13 mouse cellular contexts compared by ENCODE assay signal in the genomic region with DNA sequence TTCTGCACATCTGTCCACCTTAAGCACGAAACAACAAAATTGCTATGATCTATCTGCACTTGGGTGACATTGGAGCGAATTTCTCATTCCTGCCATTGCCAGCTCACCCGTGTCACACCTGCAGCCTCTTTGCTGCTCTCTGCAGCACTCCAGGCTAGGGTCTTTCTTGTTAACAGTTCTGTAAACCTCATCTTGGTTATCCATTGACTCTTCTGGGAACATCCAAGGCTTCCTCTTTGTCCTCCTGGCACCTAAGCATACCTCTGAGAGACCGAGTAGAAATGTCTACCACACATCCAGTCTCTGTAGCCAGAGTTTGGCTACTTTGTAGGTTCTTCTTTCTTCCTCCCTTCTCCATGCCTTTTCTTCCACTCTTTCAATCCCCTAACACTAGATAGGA. TPM values are rescaled to one million over a fixed set of nuclear protein-coding genes. Genes with fewer than 3 reads are reported as not detected.
DNase-seq lines count a peak whose midpoint lies in the region; ATAC-seq and TF ChIP-seq lines count a peak whose summit lies in the region.
"Had no signal": no experiment of that assay in that cellular context is flagged by ENCODE, and none has a peak within 500 bp of the region (broad histone marks: within the 10 kb centered on the region; RNA-seq: fewer than 3 reads in every experiment).

No protein-coding gene starts in this region.

- H3K9ac ChIP-seq in heart, embryonic 16.5 days (ENCODE audit: low read length) = no peak overlapping the region
- no peak overlapping the region for H3K9ac ChIP-seq in heart, adult 2 months (ENCODE audit: low read depth, low read length)
- no peak overlapping the region for H3K9ac ChIP-seq in kidney, postnatal 0 days (ENCODE audit: low read depth, low read length)
- H3K9ac ChIP-seq in stomach, postnatal 0 days (ENCODE audit: low read length) = no peak overlapping the region
- H3K9ac ChIP-seq: limb, embryonic 13.5 days had no signal

- H3K4me3 ChIP-seq in heart, embryonic 16.5 days (ENCODE audit: low read length) = no peak overlapping the region
- H3K4me3 ChIP-seq in heart, adult 2 months = no peak overlapping the region
- peak overlapping the region; percentile 89 for H3K4me3 ChIP-seq in megakaryocyte, embryonic 14.5 days (replicated peaks)
- H3K4me3 ChIP-seq in kidney, postnatal 0 days (replicated peaks; ENCODE audit: low read depth, low read length) = no peak overlapping the region
- H3K4me3 ChIP-seq in stomach, postnatal 0 days (ENCODE audit: low read depth, low read length) = no peak overlapping the region
- H3K4me3 ChIP-seq: limb, embryonic 13.5 days had no signal

- TF ChIP-seq POLR2A in heart, adult 2 months (IDR thresholded peaks at IDR 0.05; ENCODE audit: insufficient read depth, low read depth, low read length) = no peak

- H3K27me3 ChIP-seq in heart, embryonic 16.5 days (ENCODE audit: control insufficient read depth, insufficient read depth, low read length) = no peaks in the 10 kb centered on the region
- no peaks in the 10 kb centered on the region for H3K27me3 ChIP-seq in heart, adult 2 months (ENCODE audit: control insufficient read depth, insufficient read depth, low read length)
- H3K27me3 ChIP-seq in megakaryocyte, embryonic 14.5 days (replicated peaks) = no peaks in the 10 kb centered on the region
- H3K27me3 ChIP-seq in kidney, postnatal 0 days (ENCODE audit: insufficient read depth, low read length) = no peaks in the 10 kb centered on the region
- H3K27me3 ChIP-seq in stomach, postnatal 0 days (ENCODE audit: control insufficient read depth, insufficient read depth, low read length) = no peaks in the 10 kb centered on the region
- H3K27me3 ChIP-seq: limb, embryonic 13.5 days had no signal

- 78% methylated on average over 4 of the region's 4 CpGs for WGBS in heart, embryonic 16.5 days
- 92% methylated on average over 4 of the region's 4 CpGs for WGBS in heart, adult 2 months
- WGBS in kidney, postnatal 0 days = 65% methylated on average over 4 of the region's 4 CpGs
- WGBS in stomach, postnatal 0 days = 74% methylated on average over 4 of the region's 4 CpGs

- no peaks in the 10 kb centered on the region for H3K9me3 ChIP-seq in heart, embryonic 16.5 days (replicated peaks; ENCODE audit: control insufficient read depth, low read length)
- no peaks in the 10 kb centered on the region for H3K9me3 ChIP-seq in megakaryocyte, embryonic 14.5 days
- no peaks in the 10 kb centered on the region for H3K9me3 ChIP-seq in kidney, postnatal 0 days (replicated peaks; ENCODE audit: low read length)
- no peaks in the 10 kb centered on the region for H3K9me3 ChIP-seq in stomach, postnatal 0 days (ENCODE audit: control insufficient read depth, low read length)
- H3K9me3 ChIP-seq: limb, embryonic 13.5 days had no signal

- no peak for DNase-seq in heart, adult 2 months
- no peak for DNase-seq in kidney, postnatal 0 days (ENCODE audit: low spot score)
- no peak for DNase-seq in stomach, postnatal 0 days (ENCODE audit: low spot score)
- DNase-seq in cerebellum, adult 9-11 months = no peak
- DNase-seq: cerebellum, postnatal 10 days; midbrain, embryonic 14.5 days; right cerebral cortex, postnatal 25 days had no signal

- no peaks in the 10 kb centered on the region for H3K36me3 ChIP-seq in heart, embryonic 16.5 days (ENCODE audit: control insufficient read depth, insufficient read depth)
- H3K36me3 ChIP-seq in heart, adult 2 months (ENCODE audit: control insufficient read depth, insufficient read depth, low read length) = peaks cover 4% of the 10 kb centered on the region
- H3K36me3 ChIP-seq in megakaryocyte, embryonic 14.5 days (replicated peaks; ENCODE audit: low read length) = peaks cover 41% of the 10 kb centered on the region
- H3K36me3 ChIP-seq in kidney, postnatal 0 days (ENCODE audit: insufficient read depth, low read length) = no peaks in the 10 kb centered on the region
- H3K36me3 ChIP-seq in stomach, postnatal 0 days (ENCODE audit: control insufficient read depth, insufficient read depth, low read length) = no peaks in the 10 kb centered on the region; the same call in 1 of the 2 replicates

- no peak for TF ChIP-seq CTCF in heart, adult 2 months (IDR thresholded peaks at IDR 0.05)
- no peak for TF ChIP-seq CTCF in kidney, postnatal 0 days (IDR thresholded peaks at IDR 0.05; ENCODE audit: low read depth)
- no peak for TF ChIP-seq CTCF in stomach, postnatal 0 days (IDR thresholded peaks at IDR 0.05; ENCODE audit: low read depth)

- no peak for TF ChIP-seq EP300 in heart, adult 2 months (IDR thresholded peaks at IDR 0.05; ENCODE audit: insufficient read depth, low read depth, low read length)
- no peak for TF ChIP-seq EP300 in stomach, postnatal 0 days (optimal IDR thresholded peaks at IDR 0.05)

- peaks cover 2% of the 10 kb centered on the region; the same call in 1 of the 2 replicates for H3K79me2 ChIP-seq in heart, adult 2 months (replicated peaks; ENCODE audit: control insufficient read depth, insufficient read depth, low read length)

- no peak overlapping the region for H3K4me2 ChIP-seq in heart, embryonic 16.5 days (ENCODE audit: low read depth, low read length)
- H3K4me2 ChIP-seq in kidney, postnatal 0 days (ENCODE audit: low read length) = no peak overlapping the region
- H3K4me2 ChIP-seq in stomach, postnatal 0 days (replicated peaks; ENCODE audit: low read depth) = no peak overlapping the region
- H3K4me2 ChIP-seq: limb, embryonic 13.5 days had no signal

- peaks cover 33% of the 10 kb centered on the region for H3K4me1 ChIP-seq in heart, embryonic 16.5 days (ENCODE audit: control insufficient read depth, insufficient read depth, low read length)
- peaks cover 17% of the 10 kb centered on the region for H3K4me1 ChIP-seq in heart, adult 2 months (ENCODE audit: control insufficient read depth, insufficient read depth, low read length)
- H3K4me1 ChIP-seq in megakaryocyte, embryonic 14.5 days = peaks cover 92% of the 10 kb centered on the region
- peaks cover 32% of the 10 kb centered on the region for H3K4me1 ChIP-seq in kidney, postnatal 0 days (replicated peaks; ENCODE audit: insufficient read depth, low read length)
- peaks cover 4% of the 10 kb centered on the region for H3K4me1 ChIP-seq in stomach, postnatal 0 days (replicated peaks; ENCODE audit: control insufficient read depth, insufficient read depth)

- no peak for ATAC-seq in heart, embryonic 16.5 days (replicated peaks; ENCODE audit: extremely low read depth, insufficient read depth, low FRiP score)
- no peak for ATAC-seq in megakaryocyte, adult 5-6 weeks (ENCODE audit: poor library complexity, severe bottlenecking)
- no peak for ATAC-seq in kidney, postnatal 0 days (replicated peaks; ENCODE audit: low FRiP score, low read depth)
- ATAC-seq in stomach, postnatal 0 days (ENCODE audit: low FRiP score, low TSS enrichment) = no peak
- no peak for ATAC-seq in monocyte, adult 5-6 weeks (replicated peaks; ENCODE audit: insufficient number of reproducible peaks, low FRiP score, low TSS enrichment, poor library complexity, severe bottlenecking)
- ATAC-seq: hindbrain, embryonic 16.5 days had no signal

- 0 out of 2 replicates have a peak overlapping the region, but pooled peaks have one; percentile 30 for H3K27ac ChIP-seq in heart, embryonic 16.5 days (ENCODE audit: low read length)
- H3K27ac ChIP-seq in heart, adult 2 months = no peak overlapping the region
- peak overlapping the region; percentile 51 for H3K27ac ChIP-seq in kidney, postnatal 0 days
- peak overlapping the region; percentile 91 for H3K27ac ChIP-seq in stomach, postnatal 0 days (replicated peaks)

- intact Hi-C loops in heart, adult 2 months (cut with DNase I) = loop anchor here (5.0 kb wide), 1 partner anchor 41 kb away; no protein-coding TSS in a partner anchor

RNA-seq across cellular contexts. Expression of a gene that starts 28.8 kb away (rescaled TPM):
- polyA plus RNA-seq in heart, embryonic 16.5 days (2015; fragmentation: Nextera tagmentation; extraction: Ambion mirVana) = 11.9 and 18.0 TPM in 2 replicates
- total RNA-seq in heart, adult 2 months (2021) = 1 to 10 TPM; 5.7 to 7.6 TPM
- 11.6 and 12.7 TPM in 2 replicates for polyA plus RNA-seq in heart, adult 2 months (2012; rRNA removed)
- 206 and 356 TPM in 2 replicates for polyA plus RNA-seq in megakaryocyte, embryonic 14.5 days (2012; ENCODE audit: insufficient read depth, low replicate concordance)
- total RNA-seq in megakaryocyte, adult 5-6 weeks (2015) = 0.45 TPM in 1 of 2 replicates, not detected in the other
- 0.08 and 1.9 TPM in 2 replicates for total RNA-seq in megakaryocyte, adult 5-6 weeks (2017)
- 4.9 and 6.3 TPM in 2 replicates for polyA plus RNA-seq in kidney, postnatal 0 days (2015; fragmentation: Nextera tagmentation; extraction: Ambion mirVana)
- polyA plus RNA-seq in stomach, postnatal 0 days (2015; fragmentation: Nextera tagmentation; extraction: Ambion mirVana) = 2.2 and 2.4 TPM in 2 replicates
- total RNA-seq in monocyte, adult 5-6 weeks (2017) = not detected in 3 replicates

RNA-seq across cellular contexts. Expression of a gene that starts 45.7 kb away (rescaled TPM):
- 32.4 and 33.0 TPM in 2 replicates for polyA plus RNA-seq in heart, embryonic 16.5 days (2015; fragmentation: Nextera tagmentation; extraction: Ambion mirVana)
- total RNA-seq in heart, adult 2 months (2021) = 10 to 100 TPM; 46.2 to 53.8 TPM
- polyA plus RNA-seq in heart, adult 2 months (2012; rRNA removed) = 53.1 and 56.7 TPM in 2 replicates
- polyA plus RNA-seq in megakaryocyte, embryonic 14.5 days (2012; ENCODE audit: insufficient read depth, low replicate concordance) = 179 and 300 TPM in 2 replicates
- total RNA-seq in megakaryocyte, adult 5-6 weeks (2015) = 75.6 and 81.8 TPM in 2 replicates
- 25.9 and 27.6 TPM in 2 replicates for total RNA-seq in megakaryocyte, adult 5-6 weeks (2017)
- 32.9 and 35.5 TPM in 2 replicates for polyA plus RNA-seq in kidney, postnatal 0 days (2015; fragmentation: Nextera tagmentation; extraction: Ambion mirVana)
- 44.7 and 56.0 TPM in 2 replicates for polyA plus RNA-seq in stomach, postnatal 0 days (2015; fragmentation: Nextera tagmentation; extraction: Ambion mirVana)
- 24.9 to 78.8 TPM (median 41.5 TPM) in 3 replicates for total RNA-seq in monocyte, adult 5-6 weeks (2017)

RNA-seq across cellular contexts. Expression of a gene that starts 55.0 kb away (rescaled TPM):
- 59.3 and 61.1 TPM in 2 replicates for polyA plus RNA-seq in heart, embryonic 16.5 days (2015; fragmentation: Nextera tagmentation; extraction: Ambion mirVana)
- total RNA-seq in heart, adult 2 months (2021) = 10 to 100 TPM; 14.9 to 16.4 TPM
- polyA plus RNA-seq in heart, adult 2 months (2012; rRNA removed) = 23.8 and 31.8 TPM in 2 replicates
- 14.4 and 15.8 TPM in 2 replicates for polyA plus RNA-seq in megakaryocyte, embryonic 14.5 days (2012; ENCODE audit: insufficient read depth, low replicate concordance)
- 31.2 and 31.9 TPM in 2 replicates for total RNA-seq in megakaryocyte, adult 5-6 weeks (2015)
- 31.9 and 33.2 TPM in 2 replicates for total RNA-seq in megakaryocyte, adult 5-6 weeks (2017)
- 47.3 and 55.8 TPM in 2 replicates for polyA plus RNA-seq in kidney, postnatal 0 days (2015; fragmentation: Nextera tagmentation; extraction: Ambion mirVana)
- polyA plus RNA-seq in stomach, postnatal 0 days (2015; fragmentation: Nextera tagmentation; extraction: Ambion mirVana) = 20.1 and 20.5 TPM in 2 replicates
- 14.9 to 17.6 TPM (median 17.5 TPM) in 3 replicates for total RNA-seq in monocyte, adult 5-6 weeks (2017)

Comparison
In these comparisons a context has a peak if more than half of its experiments do, and no peak if none do; other contexts are left out.
1. RNA of a gene that starts 28.8 kb away (polyA plus RNA-seq): 206 to 356 TPM in megakaryocyte, embryonic 14.5 days; 11.6 to 12.7 TPM in heart, adult 2 months, 11.9 to 18.0 TPM in heart, embryonic 16.5 days, 4.9 to 6.3 TPM in kidney, postnatal 0 days and 2.2 to 2.4 TPM in stomach, postnatal 0 days; every median in the first group is over 10 times any median in the second.